Comparison of ENCODE assay signal across 14 mouse cellular contexts in the genomic region with DNA sequence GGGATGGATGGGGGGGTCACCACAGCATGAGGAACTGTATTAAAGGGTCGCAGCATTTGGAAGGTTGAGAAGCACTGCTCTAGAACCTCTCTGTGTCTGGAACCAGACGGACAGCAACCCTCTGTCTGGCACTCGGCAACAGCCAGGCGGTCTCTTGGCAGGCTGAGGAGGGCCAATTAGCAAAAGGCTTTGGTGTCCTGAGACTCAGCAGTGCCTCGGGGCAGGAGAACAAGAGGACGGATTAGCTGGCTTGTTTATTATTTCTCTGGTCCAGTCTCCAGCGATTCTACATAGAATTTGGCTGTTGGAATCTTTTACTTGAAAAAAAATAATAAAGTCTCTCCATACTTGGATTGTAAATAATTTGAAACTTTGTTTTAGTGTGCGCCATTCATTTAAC.
A peak's percentile ranks its signal among the peaks of the same experiment; 100 is the strongest.
DNase-seq lines count a peak whose midpoint lies in the region; ATAC-seq and TF ChIP-seq lines count a peak whose summit lies in the region.
"Had no signal": no experiment of that assay in that cellular context is flagged by ENCODE, and none has a peak within 500 bp of the region (broad histone marks: within the 10 kb centered on the region; RNA-seq: fewer than 3 reads in every experiment).

No protein-coding gene starts in this region.

- WGBS in forebrain, embryonic 11.5 days, result 37% methylated on average over 8 of the region's 8 CpGs
- 28% methylated on average over 8 of the region's 8 CpGs for WGBS in forebrain, embryonic 12.5 days
- WGBS in midbrain, postnatal 0 days, result 40% methylated on average over 8 of the region's 8 CpGs
- WGBS in midbrain, embryonic 15.5 days, result 42% methylated on average over 8 of the region's 8 CpGs
- WGBS in intestine, embryonic 15.5 days, result 57% methylated on average over 8 of the region's 8 CpGs

- H3K27ac ChIP-seq in forebrain, embryonic 11.5 days (ENCODE audit: low read depth, low read length), result no peak overlapping the region
- no peak overlapping the region for H3K27ac ChIP-seq in forebrain, embryonic 12.5 days
- no peak overlapping the region for H3K27ac ChIP-seq in midbrain, postnatal 0 days (ENCODE audit: low read depth, low read length)
- H3K27ac ChIP-seq in midbrain, embryonic 15.5 days, result no peak overlapping the region
- H3K27ac ChIP-seq in intestine, embryonic 15.5 days, result no peak overlapping the region
- H3K27ac ChIP-seq: gastrocnemius, adult 2 months; heart, adult 2 months; limb, embryonic 13.5 days had no signal

- no peaks in the 10 kb centered on the region for H3K27me3 ChIP-seq in forebrain, embryonic 11.5 days (ENCODE audit: control insufficient read depth, insufficient read depth, low read length)
- 0 out of 2 replicates have a peak, but pooled peaks cover 3% of the 10 kb centered on the region for H3K27me3 ChIP-seq in forebrain, embryonic 12.5 days
- no peaks in the 10 kb centered on the region for H3K27me3 ChIP-seq in midbrain, postnatal 0 days (ENCODE audit: insufficient read depth, low read length)
- no peaks in the 10 kb centered on the region for H3K27me3 ChIP-seq in midbrain, embryonic 15.5 days (replicated peaks)
- no peaks in the 10 kb centered on the region for H3K27me3 ChIP-seq in intestine, embryonic 15.5 days (replicated peaks)
- H3K27me3 ChIP-seq: limb, embryonic 13.5 days had no signal

- DNase-seq in forebrain, embryonic 11.5 days (ENCODE audit: low spot score), result peak; percentile 66
- peak; percentile 49 for DNase-seq in midbrain, postnatal 0 days (ENCODE audit: low spot score)
- DNase-seq in embryo, embryonic 10 days (ENCODE audit: low spot score), result peak; percentile 24
- DNase-seq in retina, postnatal 1 day, result peak; percentile 51
- DNase-seq: adrenal gland, postnatal 25 days; gastrocnemius, adult 2 months; heart, adult 2 months; heart, postnatal 10 days; lung, postnatal 4 days had no signal

- ATAC-seq in forebrain, embryonic 11.5 days (replicated peaks; ENCODE audit: low FRiP score), result no peak
- ATAC-seq in forebrain, embryonic 12.5 days (ENCODE audit: low FRiP score), result no peak
- ATAC-seq in midbrain, postnatal 0 days (ENCODE audit: low FRiP score), result no peak
- no peak for ATAC-seq in midbrain, embryonic 15.5 days (replicated peaks)
- no peak for ATAC-seq in intestine, embryonic 15.5 days
- ATAC-seq in activated CD4-positive, CD25-positive, alpha-beta regulatory T cell, adult 4 months, result no peak

- H3K4me2 ChIP-seq in forebrain, embryonic 11.5 days (ENCODE audit: low read depth, low read length, severe bottlenecking), result no peak overlapping the region
- H3K4me2 ChIP-seq in forebrain, embryonic 12.5 days, result no peak overlapping the region
- H3K4me2 ChIP-seq in midbrain, postnatal 0 days (ENCODE audit: low read depth, low read length, poor library complexity, severe bottlenecking), result no peak overlapping the region
- H3K4me2 ChIP-seq in midbrain, embryonic 15.5 days, result no peak overlapping the region
- no peak overlapping the region for H3K4me2 ChIP-seq in intestine, embryonic 15.5 days (replicated peaks)
- H3K4me2 ChIP-seq: limb, embryonic 13.5 days had no signal

- H3K9ac ChIP-seq in forebrain, embryonic 11.5 days (ENCODE audit: low read length), result no peak overlapping the region
- H3K9ac ChIP-seq in forebrain, embryonic 12.5 days, result no peak overlapping the region
- H3K9ac ChIP-seq in midbrain, postnatal 0 days (replicated peaks; ENCODE audit: low read length, poor library complexity, severe bottlenecking), result no peak overlapping the region
- no peak overlapping the region for H3K9ac ChIP-seq in midbrain, embryonic 15.5 days
- H3K9ac ChIP-seq in intestine, embryonic 15.5 days, result no peak overlapping the region
- H3K9ac ChIP-seq: limb, embryonic 13.5 days had no signal

- H3K36me3 ChIP-seq in forebrain, embryonic 11.5 days (ENCODE audit: control insufficient read depth, insufficient read depth, low read length), result no peaks in the 10 kb centered on the region
- no peaks in the 10 kb centered on the region for H3K36me3 ChIP-seq in forebrain, embryonic 12.5 days (replicated peaks)
- H3K36me3 ChIP-seq in midbrain, postnatal 0 days (ENCODE audit: insufficient read depth, low read length), result no peaks in the 10 kb centered on the region
- no peaks in the 10 kb centered on the region for H3K36me3 ChIP-seq in midbrain, embryonic 15.5 days (replicated peaks)
- no peaks in the 10 kb centered on the region for H3K36me3 ChIP-seq in intestine, embryonic 15.5 days
- H3K36me3 ChIP-seq: limb, embryonic 13.5 days had no signal

- H3K9me3 ChIP-seq in forebrain, embryonic 11.5 days (ENCODE audit: control insufficient read depth, low read length), result no peaks in the 10 kb centered on the region
- no peaks in the 10 kb centered on the region for H3K9me3 ChIP-seq in forebrain, embryonic 12.5 days
- no peaks in the 10 kb centered on the region for H3K9me3 ChIP-seq in midbrain, postnatal 0 days (ENCODE audit: low read length)
- H3K9me3 ChIP-seq in midbrain, embryonic 15.5 days, result no peaks in the 10 kb centered on the region
- H3K9me3 ChIP-seq in intestine, embryonic 15.5 days, result no peaks in the 10 kb centered on the region
- H3K9me3 ChIP-seq: limb, embryonic 13.5 days had no signal

- TF ChIP-seq CTCF in midbrain, postnatal 0 days (IDR thresholded peaks at IDR 0.05), result no peak

- no peaks in the 10 kb centered on the region for H3K4me1 ChIP-seq in forebrain, embryonic 11.5 days (replicated peaks; ENCODE audit: control insufficient read depth, insufficient read depth, low read length)
- peaks cover 2% of the 10 kb centered on the region; the same call in 1 of the 2 replicates for H3K4me1 ChIP-seq in forebrain, embryonic 12.5 days
- H3K4me1 ChIP-seq in midbrain, postnatal 0 days (ENCODE audit: insufficient read depth, low read length), result no peaks in the 10 kb centered on the region
- no peaks in the 10 kb centered on the region for H3K4me1 ChIP-seq in midbrain, embryonic 15.5 days
- no peaks in the 10 kb centered on the region for H3K4me1 ChIP-seq in intestine, embryonic 15.5 days (replicated peaks)
- H3K4me1 ChIP-seq: limb, embryonic 13.5 days had no signal

- no peak overlapping the region for H3K4me3 ChIP-seq in forebrain, embryonic 11.5 days (ENCODE audit: low read depth, low read length)
- no peak overlapping the region for H3K4me3 ChIP-seq in forebrain, embryonic 12.5 days (replicated peaks)
- no peak overlapping the region for H3K4me3 ChIP-seq in midbrain, postnatal 0 days (ENCODE audit: low read depth, low read length)
- H3K4me3 ChIP-seq in midbrain, embryonic 15.5 days, result no peak overlapping the region
- H3K4me3 ChIP-seq in intestine, embryonic 15.5 days (replicated peaks), result no peak overlapping the region
- H3K4me3 ChIP-seq: gastrocnemius, adult 2 months; heart, adult 2 months; limb, embryonic 13.5 days had no signal
